Mouse (Mus musculus) myocyte (in vitro differentiated cells): ENCODE measurements at regions not wholly inside any gene's neighbourhood (a gene's known extent, or its start where the extent isn't known, plus 50 kb on each side); places are given as distances from the start of the nearest gene placed in this dataset.

Experiments
- CEBPB ChIP-seq: IDR thresholded peaks from 2 replicates; pipeline ENCODE4 v1.6.1; 2011; ENCODE audit warnings: mild to moderate bottlenecking, moderate library complexity; ENCODE audit not compliant: poor library complexity, insufficient read depth, severe bottlenecking
- E2F4 ChIP-seq: IDR thresholded peaks from one replicate; pipeline ENCODE4 v1.6.1; 2011; ENCODE audit warnings: mild to moderate bottlenecking, control low read depth, moderate library complexity; ENCODE audit not compliant: insufficient read depth
- MAX ChIP-seq: IDR thresholded peaks from one replicate; pipeline ENCODE4 v1.6.1; 2011; ENCODE audit warnings: low read depth, mild to moderate bottlenecking, control low read depth
- POLR2A ChIP-seq: IDR thresholded peaks from one replicate; pipeline ENCODE4 v1.6.1; 2011; ENCODE audit warnings: low read depth, mild to moderate bottlenecking, control low read depth, moderate library complexity; ENCODE audit not compliant: insufficient read length
- POLR2AphosphoS2 ChIP-seq: IDR thresholded peaks from one replicate; pipeline ENCODE4 v1.6.1; 2011; ENCODE audit warnings: low read depth, control low read depth; ENCODE audit not compliant: insufficient read length
- REST ChIP-seq: IDR thresholded peaks from one replicate; pipeline ENCODE4 v1.6.1; 2011; ENCODE audit warnings: mild to moderate bottlenecking, control low read depth, moderate library complexity; ENCODE audit not compliant: insufficient read depth, insufficient read length
- TCF12 ChIP-seq: IDR thresholded peaks from one replicate; pipeline ENCODE4 v1.6.1; 2011; ENCODE audit warnings: mild to moderate bottlenecking, control low read depth; ENCODE audit not compliant: poor library complexity, insufficient read depth, severe bottlenecking
- USF1 ChIP-seq: IDR thresholded peaks from one replicate; pipeline ENCODE4 v1.6.1; 2011; ENCODE audit warnings: low read depth, mild to moderate bottlenecking, control low read depth, moderate library complexity

DNA sequence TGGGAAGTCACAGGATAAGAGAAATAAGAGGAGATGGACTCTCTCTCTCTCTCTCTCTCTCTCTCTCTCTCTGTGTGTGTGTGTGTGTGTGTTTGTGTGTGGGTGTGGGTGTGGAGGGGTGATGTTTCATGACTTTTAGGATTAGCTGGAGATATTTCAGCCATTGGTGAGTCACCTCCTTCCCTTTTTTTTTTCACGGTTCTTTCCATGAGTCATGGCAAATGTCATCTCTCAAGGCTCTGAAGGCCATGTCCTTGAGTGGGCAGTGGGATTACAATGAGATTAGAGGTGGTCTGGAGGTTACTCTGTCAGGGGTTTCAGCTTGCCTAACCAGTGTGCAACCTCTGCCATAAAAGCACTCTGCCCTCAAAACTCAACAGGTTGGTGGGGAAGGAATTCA lies 329.3 kb downstream of the Phkb start:
- no peak for TF ChIP-seq POLR2A
- TF ChIP-seq USF1: no peak
- TF ChIP-seq POLR2AphosphoS2: no peak
- TF ChIP-seq TCF12: no peak
- no peak for TF ChIP-seq CEBPB
- TF ChIP-seq REST: no peak
- TF ChIP-seq E2F4: no peak
- no peak for TF ChIP-seq MAX
